Mouse (Mus musculus): ENCODE results near the gene Tk1. TPM values are rescaled to one million over a fixed set of nuclear protein-coding genes. Genes with fewer than 3 reads are reported as not detected.

Gene Tk1
- polyA plus RNA-seq, 1 experiment from 2014 or later, result 108 TPM

DNA sequence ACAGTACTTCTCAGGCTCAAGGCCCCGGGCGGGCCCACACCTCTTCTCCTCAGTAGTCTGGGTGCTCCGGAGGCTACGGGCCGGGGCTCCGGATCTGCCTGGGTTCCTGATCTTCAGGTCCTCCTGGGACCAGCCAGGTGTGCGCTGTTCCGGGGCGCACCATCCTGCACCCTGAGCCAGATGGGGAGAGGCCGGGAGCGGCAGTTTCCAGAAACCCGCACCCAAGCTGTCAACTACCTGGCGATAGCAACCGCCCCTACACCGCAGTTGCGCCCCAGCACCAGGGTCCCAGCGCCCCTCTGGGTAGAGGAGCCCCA lies 45.7 kb downstream of the Tk1 start:
- Histone ChIP-seq H3K27ac (replicated peaks; ENCODE audit: low read depth, low read length) (peak overlapping the region; percentile 79), H3K9me3 (ENCODE audit: control insufficient read depth, low read length) (no peaks in the 10 kb centered on the region), H3K9ac (ENCODE audit: low read depth, low read length) (peak overlapping the region; percentile 68), H3K4me1 (ENCODE audit: control insufficient read depth, insufficient read depth, low read length) (peaks cover 33% of the 10 kb centered on the region), H3K4me3 (ENCODE audit: low read depth, low read length) (peak overlapping the region; percentile 51), H3K27me3 (replicated peaks; ENCODE audit: control insufficient read depth, insufficient read depth, low read length) (peaks cover 4% of the 10 kb centered on the region; the same call in 1 of the 2 replicates), H3K4me2 (ENCODE audit: low read depth, low read length) (peak overlapping the region; percentile 96), H3K36me3 (ENCODE audit: control insufficient read depth, insufficient read depth, low read length) (0 out of 2 replicates have a peak, but pooled peaks cover 9% of the 10 kb centered on the region)
- WGBS, result 6% methylated on average over 9 of the region's 17 CpGs
- ATAC-seq (ENCODE audit: low read depth), result peak; percentile 13; the same call in 1 of the 2 replicates
- no peak for DNase-seq (ENCODE audit: low spot score)

DNA sequence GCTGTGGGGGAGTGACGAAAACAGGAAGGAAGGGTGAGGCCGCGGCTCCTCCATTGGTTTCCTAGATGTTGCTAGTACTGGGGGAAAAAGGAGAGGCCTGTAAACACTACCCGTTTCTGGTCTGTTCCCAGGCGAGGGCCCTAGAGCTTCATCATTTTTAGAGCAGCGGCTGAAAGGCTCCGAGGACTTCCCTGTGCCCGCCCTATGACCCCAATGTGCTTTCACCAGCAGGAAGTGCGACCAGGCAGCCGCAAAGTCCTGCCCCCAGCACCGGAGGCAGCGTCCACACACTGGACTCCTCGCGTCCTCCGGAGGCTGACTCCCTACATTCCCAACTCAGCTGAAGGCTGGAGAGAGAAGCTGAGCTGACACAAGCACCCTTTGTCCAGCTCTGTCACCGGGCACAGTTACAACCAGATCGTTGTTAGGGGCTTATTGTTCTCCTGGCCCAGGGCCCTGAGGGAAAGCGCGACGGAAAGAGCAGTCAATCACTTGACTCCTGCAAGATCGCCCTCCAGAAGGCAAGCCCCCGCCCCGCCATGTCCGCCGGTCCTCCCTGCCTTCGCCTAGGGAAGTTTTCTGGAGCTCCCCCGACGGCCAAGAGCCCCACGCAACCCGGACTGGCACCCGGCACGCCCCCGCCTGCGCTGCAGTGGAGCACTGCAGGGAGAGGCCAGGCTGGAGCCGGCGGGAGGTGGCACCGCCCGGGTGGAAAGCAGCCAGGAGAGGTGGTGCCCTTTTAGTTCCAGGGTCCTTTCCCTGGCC lies 46.3 kb downstream of the Tk1 start:
- Histone ChIP-seq H3K9ac (ENCODE audit: low read depth, low read length) (peak overlapping the region; percentile 68), H3K4me3 (ENCODE audit: low read depth, low read length) (peak overlapping the region; percentile 51), H3K27me3 (replicated peaks; ENCODE audit: control insufficient read depth, insufficient read depth, low read length) (peaks cover 4% of the 10 kb centered on the region; the same call in 1 of the 2 replicates), H3K9me3 (ENCODE audit: control insufficient read depth, low read length) (no peaks in the 10 kb centered on the region), H3K4me1 (ENCODE audit: control insufficient read depth, insufficient read depth, low read length) (peaks cover 33% of the 10 kb centered on the region), H3K36me3 (ENCODE audit: control insufficient read depth, insufficient read depth, low read length) (0 out of 2 replicates have a peak, but pooled peaks cover 12% of the 10 kb centered on the region), H3K4me2 (ENCODE audit: low read depth, low read length) (peak overlapping the region; percentile 96), H3K27ac (replicated peaks; ENCODE audit: low read depth, low read length) (peak overlapping the region; percentile 79)
- ATAC-seq (ENCODE audit: low read depth) (peak; percentile 44), DNase-seq (ENCODE audit: low spot score) (peak; percentile 68)
- 5% methylated on average over 30 of the region's 38 CpGs for WGBS

DNA sequence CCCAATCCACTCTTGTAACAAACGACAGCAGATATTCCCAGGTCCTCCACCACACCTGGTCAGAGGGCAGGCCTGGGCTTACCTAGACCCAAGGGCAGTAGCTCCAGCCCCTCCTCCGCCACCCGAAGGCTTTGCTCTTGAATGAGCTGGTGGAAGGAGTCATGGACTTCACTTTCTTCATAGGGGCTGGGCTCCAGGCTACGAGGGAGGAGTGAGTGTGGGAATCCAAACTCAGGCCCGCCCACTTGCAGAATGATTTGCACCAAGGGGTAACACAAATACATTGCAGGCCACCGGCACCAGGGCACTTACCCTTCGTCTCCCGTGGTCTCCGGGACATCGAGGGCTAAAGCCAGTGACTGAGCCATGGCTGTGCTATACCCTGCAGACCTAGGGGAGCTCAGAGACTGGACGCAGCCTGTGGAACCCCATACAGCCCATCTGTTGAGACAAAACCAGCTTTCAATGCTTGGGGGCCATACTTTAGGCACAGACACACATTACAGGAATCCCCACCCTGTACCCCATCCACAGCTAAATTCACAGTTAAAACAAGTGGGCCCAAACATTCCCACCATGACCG lies 47.0 kb downstream of the Tk1 start:
- peak overlapping the region; percentile 79 for H3K27ac ChIP-seq (replicated peaks; ENCODE audit: low read depth, low read length)
- H3K36me3 ChIP-seq (ENCODE audit: control insufficient read depth, insufficient read depth, low read length), result 0 out of 2 replicates have a peak, but pooled peaks cover 12% of the 10 kb centered on the region
- H3K4me1 ChIP-seq (ENCODE audit: control insufficient read depth, insufficient read depth, low read length), result peaks cover 33% of the 10 kb centered on the region
- peak overlapping the region; percentile 96 for H3K4me2 ChIP-seq (ENCODE audit: low read depth, low read length)
- H3K27me3 ChIP-seq (replicated peaks; ENCODE audit: control insufficient read depth, insufficient read depth, low read length), result peaks cover 4% of the 10 kb centered on the region; the same call in 1 of the 2 replicates
- ATAC-seq (ENCODE audit: low read depth), result no peak
- H3K4me3 ChIP-seq (ENCODE audit: low read depth, low read length), result peak overlapping the region; percentile 51
- peak overlapping the region; percentile 68 for H3K9ac ChIP-seq (ENCODE audit: low read depth, low read length)
- no peaks in the 10 kb centered on the region for H3K9me3 ChIP-seq (ENCODE audit: control insufficient read depth, low read length)
- 56% methylated on average over 12 of the region's 12 CpGs for WGBS
- DNase-seq (ENCODE audit: low spot score), result no peak

DNA sequence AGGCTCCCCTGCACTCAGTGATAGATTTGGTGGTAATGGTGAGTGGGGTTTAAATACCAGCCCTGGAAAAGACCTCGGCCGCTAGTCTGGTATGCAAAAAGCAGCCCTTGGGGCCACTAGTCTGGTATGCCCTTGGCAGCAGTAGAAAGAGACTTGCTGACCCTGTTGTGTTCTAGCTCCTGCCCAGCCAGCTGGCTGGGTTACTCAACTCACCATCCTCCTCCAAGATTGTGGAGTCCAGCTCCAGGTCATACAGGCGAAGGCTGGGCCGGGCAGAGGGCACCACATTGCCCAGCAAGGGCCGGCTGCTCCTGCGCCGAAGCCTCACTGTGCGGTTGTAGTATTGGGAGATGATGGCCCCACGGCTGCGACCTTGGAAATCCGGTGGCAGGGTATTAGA lies 47.9 kb downstream of the Tk1 start:
- WGBS, result 92% methylated on average over 11 of the region's 11 CpGs
- H3K27me3 ChIP-seq (replicated peaks; ENCODE audit: control insufficient read depth, insufficient read depth, low read length), result peaks cover 4% of the 10 kb centered on the region; the same call in 1 of the 2 replicates
- H3K9ac ChIP-seq (ENCODE audit: low read depth, low read length), result no peak overlapping the region

DNA sequence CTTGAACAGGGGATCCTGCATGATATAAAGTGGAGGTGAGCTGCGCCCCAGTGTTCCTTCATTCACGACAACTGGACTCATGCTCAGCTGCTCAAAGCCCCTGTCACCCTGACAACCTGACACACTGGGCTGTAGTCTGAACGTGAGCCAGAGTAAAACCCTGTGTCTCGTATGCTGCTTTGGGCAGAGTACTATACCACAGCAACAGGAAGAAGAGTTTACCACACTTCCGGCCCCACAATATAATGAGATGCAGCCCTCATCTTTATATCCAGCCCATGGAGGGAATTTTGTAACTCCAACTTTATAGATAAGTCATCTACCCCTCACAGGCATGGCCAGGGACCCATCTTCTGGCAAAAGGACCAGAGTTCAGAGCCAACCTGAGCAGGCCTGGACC lies 48.8 kb downstream of the Tk1 start:
- 0 out of 2 replicates have a peak, but pooled peaks cover 4% of the 10 kb centered on the region for H3K27me3 ChIP-seq (replicated peaks; ENCODE audit: control insufficient read depth, insufficient read depth, low read length)
- no peak for ATAC-seq (ENCODE audit: low read depth)
- WGBS, result 84% methylated on average over 5 of the region's 5 CpGs

More for the DNA sequence above, 47.9 kb downstream of the Tk1 start:
- ATAC-seq (ENCODE audit: low read depth), result no peak
- Histone ChIP-seq H3K4me2 (ENCODE audit: low read depth, low read length) (no peak overlapping the region), H3K4me1 (ENCODE audit: control insufficient read depth, insufficient read depth, low read length) (peaks cover 33% of the 10 kb centered on the region), H3K9me3 (ENCODE audit: control insufficient read depth, low read length) (no peaks in the 10 kb centered on the region), H3K27ac (replicated peaks; ENCODE audit: low read depth, low read length) (no peak overlapping the region), H3K4me3 (ENCODE audit: low read depth, low read length) (no peak overlapping the region), H3K36me3 (ENCODE audit: control insufficient read depth, insufficient read depth, low read length) (0 out of 2 replicates have a peak, but pooled peaks cover 12% of the 10 kb centered on the region)
- DNase-seq (ENCODE audit: low spot score), result no peak

DNA sequence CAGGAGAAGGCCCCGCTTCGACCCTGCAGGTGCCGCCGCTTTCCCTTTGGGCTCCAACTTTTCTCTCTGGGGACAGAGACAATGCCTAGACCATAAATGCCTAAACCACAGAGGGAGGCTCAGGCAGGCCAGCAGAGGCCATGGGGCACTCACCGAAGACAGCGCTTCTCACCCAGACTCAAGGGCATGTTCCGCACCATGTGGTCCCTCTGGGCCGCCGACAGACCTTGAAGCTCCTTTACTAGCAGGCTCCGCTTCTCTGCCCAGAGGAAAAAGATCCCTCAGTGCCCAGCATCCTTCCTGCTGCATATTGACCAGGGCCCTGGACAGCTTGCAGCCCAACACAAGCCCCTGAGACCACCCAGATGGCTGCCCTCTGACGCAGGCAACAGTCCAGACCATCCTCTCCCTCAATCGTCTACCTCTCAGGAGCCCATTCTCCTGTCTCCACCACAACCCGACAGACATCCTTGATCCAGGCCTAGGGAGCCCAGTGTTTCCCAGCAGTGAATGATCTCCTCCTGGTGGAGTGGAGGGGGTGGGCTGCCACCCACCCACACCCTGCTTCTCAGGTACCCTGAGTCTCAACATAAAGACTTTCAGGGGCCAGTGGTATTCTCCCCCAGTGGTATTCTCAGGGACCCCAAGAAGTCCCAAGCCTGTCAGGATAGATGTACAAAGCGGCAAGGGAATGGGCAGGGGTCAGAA lies 49.7 kb downstream of the Tk1 start:
- WGBS, result 94% methylated on average over 14 of the region's 14 CpGs
- H3K36me3 ChIP-seq (ENCODE audit: control insufficient read depth, insufficient read depth, low read length), result peaks cover 19% of the 10 kb centered on the region; the same call in 1 of the 2 replicates

More for the DNA sequence above, 48.8 kb downstream of the Tk1 start:
- H3K4me2 ChIP-seq (ENCODE audit: low read depth, low read length), result no peak overlapping the region
- H3K36me3 ChIP-seq (ENCODE audit: control insufficient read depth, insufficient read depth, low read length), result 0 out of 2 replicates have a peak, but pooled peaks cover 12% of the 10 kb centered on the region
- no peak for DNase-seq (ENCODE audit: low spot score)
- no peak overlapping the region for H3K4me3 ChIP-seq (ENCODE audit: low read depth, low read length)
- H3K27ac ChIP-seq (replicated peaks; ENCODE audit: low read depth, low read length), result no peak overlapping the region
- H3K9ac ChIP-seq (ENCODE audit: low read depth, low read length), result no peak overlapping the region
- H3K9me3 ChIP-seq (ENCODE audit: control insufficient read depth, low read length), result no peaks in the 10 kb centered on the region
- peaks cover 31% of the 10 kb centered on the region for H3K4me1 ChIP-seq (ENCODE audit: control insufficient read depth, insufficient read depth, low read length)

DNA sequence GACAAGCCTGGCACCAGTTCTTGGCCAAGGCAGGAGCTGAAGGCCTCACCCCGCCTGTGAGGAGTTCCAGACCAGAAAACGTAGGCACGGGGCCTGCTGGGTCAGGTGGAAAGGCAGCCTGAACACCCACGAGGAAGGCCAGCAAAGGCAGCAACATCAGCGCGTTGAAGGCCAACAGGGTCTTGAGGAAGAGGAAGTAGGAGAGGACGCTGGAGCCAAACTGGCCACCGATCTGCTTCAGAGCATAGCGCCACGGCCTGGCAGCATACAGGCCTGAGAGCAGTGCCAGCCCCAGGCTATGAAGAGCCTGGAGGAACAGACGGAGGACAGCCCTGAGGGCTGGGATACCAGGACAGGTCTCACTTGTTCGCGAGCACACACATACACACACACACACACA lies 50.4 kb downstream of the Tk1 start:
- Histone ChIP-seq H3K4me3 (ENCODE audit: low read depth, low read length) (no peak overlapping the region), H3K9me3 (ENCODE audit: control insufficient read depth, low read length) (no peaks in the 10 kb centered on the region), H3K4me1 (ENCODE audit: control insufficient read depth, insufficient read depth, low read length) (peaks cover 18% of the 10 kb centered on the region), H3K9ac (ENCODE audit: low read depth, low read length) (no peak overlapping the region), H3K27ac (replicated peaks; ENCODE audit: low read depth, low read length) (no peak overlapping the region), H3K4me2 (ENCODE audit: low read depth, low read length) (no peak overlapping the region), H3K36me3 (ENCODE audit: control insufficient read depth, insufficient read depth, low read length) (peaks cover 19% of the 10 kb centered on the region; the same call in 1 of the 2 replicates), H3K27me3 (replicated peaks; ENCODE audit: control insufficient read depth, insufficient read depth, low read length) (no peaks in the 10 kb centered on the region)
- 91% methylated on average over 13 of the region's 13 CpGs for WGBS
- ATAC-seq (ENCODE audit: low read depth) (no peak), DNase-seq (ENCODE audit: low spot score) (no peak)

More for the DNA sequence above, 49.7 kb downstream of the Tk1 start:
- ATAC-seq (ENCODE audit: low read depth), result no peak
- Histone ChIP-seq H3K4me3 (ENCODE audit: low read depth, low read length) (no peak overlapping the region), H3K9me3 (ENCODE audit: control insufficient read depth, low read length) (no peaks in the 10 kb centered on the region), H3K4me2 (ENCODE audit: low read depth, low read length) (no peak overlapping the region), H3K27ac (replicated peaks; ENCODE audit: low read depth, low read length) (no peak overlapping the region), H3K9ac (ENCODE audit: low read depth, low read length) (no peak overlapping the region), H3K27me3 (replicated peaks; ENCODE audit: control insufficient read depth, insufficient read depth, low read length) (no peaks in the 10 kb centered on the region), H3K4me1 (ENCODE audit: control insufficient read depth, insufficient read depth, low read length) (peaks cover 25% of the 10 kb centered on the region)
- no peak for DNase-seq (ENCODE audit: low spot score)

DNA sequence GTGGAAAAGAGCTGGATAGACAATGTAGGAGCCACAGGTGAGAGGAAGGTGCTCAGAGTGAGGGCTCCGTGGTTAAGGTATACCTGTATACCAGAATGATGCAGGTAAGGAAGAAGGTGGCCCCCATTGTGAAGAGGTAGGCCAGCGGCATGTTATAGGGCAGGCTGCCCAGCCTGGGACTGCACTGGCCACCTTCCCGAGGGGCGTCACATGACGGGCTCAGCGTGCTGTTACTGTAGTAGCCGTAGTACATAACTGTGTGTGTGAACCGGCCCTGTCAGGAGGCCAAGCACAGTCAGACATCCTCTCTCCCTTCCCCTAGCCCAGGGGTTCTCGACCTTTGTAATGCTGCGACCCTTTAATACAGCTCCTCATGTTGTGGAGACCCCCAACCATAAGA lies 51.0 kb downstream of the Tk1 start:
- Histone ChIP-seq H3K4me2 (ENCODE audit: low read depth, low read length) (no peak overlapping the region), H3K9me3 (ENCODE audit: control insufficient read depth, low read length) (no peaks in the 10 kb centered on the region), H3K27me3 (replicated peaks; ENCODE audit: control insufficient read depth, insufficient read depth, low read length) (no peaks in the 10 kb centered on the region), H3K36me3 (ENCODE audit: control insufficient read depth, insufficient read depth, low read length) (peaks cover 19% of the 10 kb centered on the region; the same call in 1 of the 2 replicates), H3K9ac (ENCODE audit: low read depth, low read length) (no peak overlapping the region), H3K27ac (replicated peaks; ENCODE audit: low read depth, low read length) (no peak overlapping the region), H3K4me1 (ENCODE audit: control insufficient read depth, insufficient read depth, low read length) (peaks cover 13% of the 10 kb centered on the region), H3K4me3 (ENCODE audit: low read depth, low read length) (no peak overlapping the region)
- ATAC-seq (ENCODE audit: low read depth) (no peak), DNase-seq (ENCODE audit: low spot score) (no peak)
- 91% methylated on average over 9 of the region's 10 CpGs for WGBS
